Mouse (Mus musculus) CH12.LX (cell line): Measurements from ENCODE around the gene Wfikkn1.

ENCODE experiments used
- CTCF ChIP-seq, 2 experiments: IDR thresholded peaks in 1 of 2; conservative IDR thresholded peaks in 1 of 2; 2 replicates each; pipeline ENCODE4 v1.5.1; 2011 to 2012; ENCODE audit warnings: low read depth in 2 of 2, low read length in 2 of 2, improper control_type of control experiment in 1 of 2, inconsistent platforms in 1 of 2, mild to moderate bottlenecking in 1 of 2, moderate library complexity in 1 of 2
- TBP ChIP-seq: conservative IDR thresholded peaks from 2 replicates; pipeline ENCODE4 v1.6.1; 2011; ENCODE audit warnings: low read depth, low read length, improper control_type of control experiment
- USF1 ChIP-seq: IDR thresholded peaks from 2 replicates; pipeline ENCODE4 v1.6.1; 2014; ENCODE audit warnings: low read depth, mild to moderate bottlenecking, inconsistent platforms, low read length, improper control_type of control experiment
- ZC3H11A ChIP-seq: IDR thresholded peaks from 2 replicates; pipeline ENCODE4 v1.6.1; 2012; ENCODE audit warnings: low read depth, mild to moderate bottlenecking, inconsistent platforms, low read length, improper control_type of control experiment
- ZKSCAN1 ChIP-seq: IDR thresholded peaks from 2 replicates; pipeline ENCODE4 v1.6.1; 2012; ENCODE audit warnings: low read depth, inconsistent platforms, low read length, improper control_type of control experiment, borderline replicate concordance

- TF ChIP-seq CTCF (conservative IDR thresholded peaks at IDR 0.05 in 1 of 2, IDR thresholded peaks at IDR 0.05 in 1 of 2; ENCODE audit: low read depth in 2 of 2, low read length in 2 of 2) = peak; percentile 22 to 45; a peak in 3 of 4 replicates
- TF ChIP-seq TBP = no peak
- no peak for TF ChIP-seq USF1
- no peak for TF ChIP-seq ZC3H11A
- TF ChIP-seq ZKSCAN1 = no peak
Observed at GRCm38 (mm10) chr17:25879261-25879660, 1.4 kb downstream of the Wfikkn1 start.
